Mouse (Mus musculus) right cerebral cortex, adult 18-20 months (tissue): ENCODE measurements around the gene Lhfp.

Source experiments
- DNase-seq: peaks from one replicate; pipeline ENCODE4 v3.0.0; 2022; ENCODE audit warnings: mixed read lengths

Gene Lhfp

GRCm38 (mm10) chr3:53169486-53169885 lies 128.2 kb downstream of the Lhfp start:
- DNase-seq, result peak; percentile 26

GRCm38 (mm10) chr3:53173310-53174063 lies 132.2 kb downstream of the Lhfp start:
- no peak for DNase-seq

DNA sequence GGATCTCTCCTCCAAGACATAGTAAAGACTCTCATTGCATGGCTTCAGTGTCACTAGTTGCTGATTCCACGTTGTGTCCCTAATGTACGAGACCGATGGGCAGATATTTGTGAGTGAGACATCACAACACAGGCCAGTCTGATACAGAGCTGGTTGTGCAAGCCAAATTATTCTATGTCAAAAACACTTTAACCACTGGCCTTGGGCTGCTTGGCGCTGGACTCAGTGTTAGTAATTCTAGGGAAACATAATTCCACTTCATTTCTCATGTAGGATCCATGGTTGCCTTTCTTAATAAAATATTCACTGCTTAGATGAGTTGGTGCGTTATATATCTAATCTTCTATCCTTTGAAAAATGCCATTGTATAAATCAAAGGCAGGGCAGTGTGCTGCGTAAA lies 138.6 kb downstream of the Lhfp start:
- DNase-seq, result no peak

DNA sequence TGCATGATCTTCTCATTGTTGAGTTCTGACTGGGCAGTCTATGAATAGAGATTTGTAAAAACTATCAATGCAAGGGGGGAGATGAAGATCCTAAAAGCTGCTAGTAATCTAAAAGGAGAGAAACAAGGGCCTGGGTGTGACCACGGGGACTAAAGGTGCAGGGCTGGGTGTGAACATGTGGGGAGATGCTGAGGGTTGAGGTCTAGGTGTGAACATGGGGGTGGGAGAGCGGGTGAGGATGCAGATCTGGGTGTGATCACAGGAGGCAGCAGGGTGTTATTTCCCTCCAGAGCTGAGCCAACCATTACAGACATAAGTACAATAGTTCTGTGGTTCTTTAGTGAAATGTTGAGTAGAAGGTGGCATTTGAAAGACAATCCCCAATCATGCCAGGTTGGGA lies 144.1 kb downstream of the Lhfp start:
- no peak for DNase-seq

DNA sequence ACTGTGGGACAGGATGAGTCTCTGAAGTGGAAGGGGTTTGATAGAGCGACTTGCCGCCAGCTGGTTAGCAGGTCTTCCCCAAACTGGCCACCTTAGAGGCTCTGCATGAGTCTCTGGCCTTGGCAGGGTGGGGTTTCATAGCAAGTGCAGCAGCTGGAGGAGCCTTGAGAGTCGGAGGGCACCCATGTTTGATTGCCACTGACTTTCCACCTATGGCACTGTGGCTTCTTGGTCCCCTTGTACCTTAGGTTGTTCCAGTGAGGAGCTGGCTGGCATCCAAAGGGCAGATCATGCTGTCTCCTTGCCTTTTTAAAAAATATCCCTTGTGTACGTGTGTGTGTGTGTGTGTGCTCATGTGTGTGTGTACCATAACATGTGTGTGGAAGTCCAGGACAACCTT lies 152.1 kb downstream of the Lhfp start:
- DNase-seq, result no peak

- DNase-seq, result no peak
Measured at GRCm38 (mm10) chr3:53195666-53196107, 154.4 kb downstream of the Lhfp start.

DNA sequence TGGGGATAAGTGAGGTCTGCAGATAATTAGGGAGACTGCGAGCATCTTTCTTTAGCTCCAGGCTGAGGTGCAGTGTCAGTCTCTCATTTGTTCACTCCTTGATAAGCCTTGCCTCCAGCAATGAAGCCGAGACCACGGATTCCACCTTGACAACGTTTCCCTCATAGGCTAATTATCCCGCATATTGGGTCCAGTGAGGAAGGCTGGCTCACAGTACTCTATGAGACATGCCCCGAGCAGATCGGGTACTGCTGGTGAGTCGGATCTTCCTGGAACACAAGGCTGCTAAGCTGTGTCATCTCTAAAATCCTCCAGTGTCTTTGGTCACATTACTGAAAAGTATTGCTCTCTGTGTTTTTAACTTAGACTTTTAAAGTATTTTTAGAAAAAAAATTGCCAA lies 158.8 kb downstream of the Lhfp start:
- DNase-seq, result no peak

- DNase-seq, result no peak
Measured at GRCm38 (mm10) chr3:53200853-53201252, 159.5 kb downstream of the Lhfp start.

- no peak for DNase-seq
Measured at GRCm38 (mm10) chr3:53201670-53202069, 160.3 kb downstream of the Lhfp start.

DNA sequence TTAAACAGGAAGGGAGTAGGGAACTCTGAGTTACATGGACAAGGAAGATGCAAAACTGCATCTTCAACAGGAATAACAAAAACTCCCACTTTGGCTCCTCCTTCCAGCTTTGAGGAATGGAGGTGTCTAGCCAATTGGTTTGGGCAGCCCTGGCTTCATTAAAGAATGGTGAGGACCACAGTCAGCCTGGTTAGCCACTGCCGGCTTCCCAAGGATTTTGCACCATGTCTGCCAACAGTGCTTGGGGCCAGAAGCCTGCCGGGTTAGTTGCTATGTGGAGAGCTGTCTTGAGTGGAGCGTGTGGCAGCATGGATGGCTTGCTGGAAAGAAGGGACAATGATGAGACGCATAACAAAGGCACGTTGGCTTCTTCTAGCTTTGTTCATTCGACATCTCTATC lies 160.9 kb downstream of the Lhfp start:
- DNase-seq, result no peak

- DNase-seq, result no peak
Measured at GRCm38 (mm10) chr3:53202698-53203097, 161.4 kb downstream of the Lhfp start.

GRCm38 (mm10) chr3:53203656-53204055 lies 162.3 kb downstream of the Lhfp start:
- DNase-seq, result no peak

DNA sequence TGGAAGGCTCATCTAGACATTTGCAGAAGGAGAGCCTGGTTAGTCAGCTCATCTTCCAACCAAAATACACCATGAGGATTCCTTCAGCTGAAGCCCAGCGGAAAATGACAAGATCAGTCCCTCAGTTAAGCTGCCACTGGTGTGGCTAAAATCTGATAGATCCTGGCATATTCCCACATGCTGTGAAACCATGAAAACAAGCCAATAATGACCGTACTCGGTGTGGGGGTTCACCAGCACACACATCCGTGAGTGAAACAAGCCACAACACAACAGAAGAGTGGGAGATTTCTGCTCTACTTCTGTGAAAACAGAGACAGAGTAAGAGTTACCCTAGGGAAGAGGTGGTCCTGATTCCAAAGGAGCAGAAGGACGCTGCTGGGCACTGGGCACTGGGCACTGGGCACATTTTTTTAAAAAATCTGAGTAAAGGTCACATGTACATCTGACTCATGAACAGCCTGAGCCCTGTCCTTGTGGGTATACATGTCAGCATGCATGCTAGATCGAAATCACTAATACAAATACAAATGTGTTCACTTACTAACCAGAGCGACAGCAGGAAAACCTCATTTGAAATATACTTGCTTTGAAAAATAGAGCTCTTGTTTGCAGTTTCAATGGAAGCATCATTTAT lies 163.1 kb downstream of the Lhfp start:
- no peak for DNase-seq

DNA sequence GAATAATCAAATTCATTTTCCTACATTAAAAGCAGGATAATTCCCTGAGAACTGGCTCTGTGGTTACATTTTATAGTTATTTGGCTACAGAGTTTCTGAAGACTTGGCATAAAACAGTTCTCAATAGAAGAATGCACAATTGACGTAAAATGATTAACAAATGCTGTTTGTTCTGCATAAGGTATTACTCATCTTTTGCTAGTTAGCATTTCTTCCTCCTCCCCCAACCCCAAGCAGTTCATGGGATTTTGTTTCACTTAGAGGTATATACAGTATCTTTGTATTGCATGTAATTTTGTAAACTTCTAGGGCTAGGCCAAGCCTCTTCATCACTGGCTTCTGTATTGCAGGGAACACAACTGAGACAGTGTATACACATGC lies 163.6 kb downstream of the Lhfp start:
- no peak for DNase-seq

DNA sequence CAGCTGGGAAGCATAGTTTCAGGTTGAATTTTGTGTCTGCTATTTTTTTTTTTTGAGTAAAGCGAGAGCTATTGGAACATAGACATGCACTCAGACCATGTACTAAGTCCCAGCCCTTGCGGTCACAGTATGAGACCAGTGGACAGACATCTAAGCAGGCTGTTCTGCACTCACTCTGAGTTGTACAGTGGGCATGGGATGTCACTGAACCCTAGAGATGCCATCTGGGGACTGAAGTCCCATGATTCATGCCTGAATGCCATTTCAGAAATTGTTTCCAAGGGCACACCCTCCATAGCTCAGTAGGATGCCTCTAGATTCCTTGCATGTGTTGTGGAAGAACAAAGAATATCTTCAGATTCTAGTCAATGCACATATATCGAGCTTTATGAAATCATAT lies 164.4 kb downstream of the Lhfp start:
- no peak for DNase-seq

DNA sequence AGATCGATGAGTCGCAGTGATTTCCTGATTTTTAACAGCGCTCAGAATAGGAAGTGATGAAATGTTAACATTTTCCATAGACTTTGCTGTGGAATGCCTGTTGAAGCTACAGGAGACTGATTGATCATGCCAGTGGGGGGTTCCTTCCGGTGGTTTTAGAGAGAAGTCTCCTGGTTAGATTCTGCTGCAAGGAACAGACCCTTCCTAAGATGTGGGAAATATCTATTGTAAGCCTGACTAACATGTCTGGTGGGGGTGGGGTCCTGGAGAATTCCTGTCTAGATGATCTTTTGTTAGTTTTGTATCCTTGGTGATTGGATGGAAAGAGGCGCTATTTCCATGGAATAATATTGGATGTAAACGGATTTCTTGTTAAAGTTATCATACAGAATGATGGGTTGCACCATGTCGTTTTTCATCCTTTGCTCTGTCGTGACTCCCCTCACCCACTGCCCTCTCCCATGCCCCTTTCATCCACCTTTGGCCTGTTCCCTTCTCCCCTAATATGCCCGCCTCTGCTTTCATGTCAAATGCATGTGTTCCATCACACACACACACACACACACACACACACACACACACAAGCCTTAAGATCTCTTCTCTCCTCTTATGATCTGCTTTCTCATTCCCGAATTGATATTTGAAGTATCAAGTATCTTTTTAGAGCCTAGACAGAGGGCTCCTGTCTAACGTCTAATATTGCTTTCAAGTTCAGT lies 165.3 kb downstream of the Lhfp start:
- no peak for DNase-seq

- DNase-seq, result no peak
Measured at GRCm38 (mm10) chr3:53207225-53207528, 165.8 kb downstream of the Lhfp start.

DNA sequence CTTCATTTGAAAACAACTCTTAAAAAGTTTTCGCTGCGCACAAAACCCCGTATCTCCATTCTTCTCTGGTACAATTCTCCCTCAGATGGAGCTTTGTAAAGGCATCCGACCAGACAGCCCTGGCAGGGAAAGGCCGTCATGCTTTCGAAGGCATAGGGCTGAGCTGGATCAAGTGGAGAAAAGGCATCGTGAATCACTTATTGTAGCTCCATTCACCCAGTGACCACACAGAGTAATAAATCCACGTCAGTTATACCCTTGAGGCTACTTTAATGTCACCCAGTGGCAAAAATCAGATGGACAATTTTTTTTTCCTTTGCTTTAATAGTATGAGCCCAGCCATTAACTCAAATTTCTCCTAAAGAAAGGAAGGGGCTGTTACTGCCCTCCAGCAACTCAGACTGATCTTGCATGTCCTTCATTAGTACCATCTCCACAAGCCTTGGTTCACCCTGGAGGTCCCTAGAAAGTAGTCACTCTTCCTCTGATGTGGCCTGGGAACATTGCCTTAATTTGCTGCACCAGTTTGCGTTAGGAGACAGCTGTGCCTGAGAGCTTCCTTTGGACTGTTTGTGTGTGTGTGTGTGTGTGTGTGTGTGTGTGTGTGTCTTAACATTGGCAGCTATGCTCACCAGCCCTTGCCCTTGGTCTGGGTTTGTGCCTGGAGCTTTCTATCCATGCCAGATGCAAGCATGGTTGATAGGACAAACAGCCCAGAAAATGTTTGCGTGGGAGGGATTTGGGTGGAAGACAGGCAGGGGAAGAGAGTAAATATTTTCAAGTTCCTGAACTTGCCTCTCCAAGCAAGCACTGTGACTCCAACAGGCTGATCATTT lies 169.6 kb downstream of the Lhfp start:
- no peak for DNase-seq

- no peak for DNase-seq
Measured at GRCm38 (mm10) chr3:53212599-53212998, 171.3 kb downstream of the Lhfp start.

- no peak for DNase-seq
Measured at GRCm38 (mm10) chr3:53213346-53213745, 172.0 kb downstream of the Lhfp start.

GRCm38 (mm10) chr3:53213746-53214271 lies 172.5 kb downstream of the Lhfp start:
- DNase-seq, result no peak

DNA sequence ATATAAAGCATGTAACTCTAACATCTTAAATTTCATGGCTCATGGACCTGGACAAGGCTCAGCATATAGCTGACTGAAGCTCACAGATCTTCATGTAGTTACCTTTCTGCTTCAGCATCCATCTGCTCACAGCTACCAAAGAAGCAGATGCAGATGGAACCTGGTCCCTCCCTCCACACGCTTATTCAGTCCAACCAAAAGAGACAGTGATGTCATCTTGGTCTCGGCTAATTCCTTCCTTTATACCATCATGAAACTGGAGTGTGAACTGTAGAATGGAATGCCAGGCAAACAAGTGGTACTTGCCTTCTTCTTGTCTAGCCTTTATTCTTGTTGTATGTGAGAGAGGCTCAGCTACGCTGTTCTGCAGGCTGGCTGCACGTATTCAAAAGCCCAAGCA lies 173.1 kb downstream of the Lhfp start:
- no peak for DNase-seq

GRCm38 (mm10) chr3:53217697-53218096 lies 176.4 kb downstream of the Lhfp start:
- DNase-seq, result no peak
